ENCODE assay signal across 19 mouse cellular contexts in genomic region chr6:4655924-4656323, GRCm38 (mm10).
"Had no signal": no experiment of that assay in that cellular context is flagged by ENCODE, and none has a peak within 500 bp of the region (broad histone marks: within the 10 kb centered on the region; RNA-seq: fewer than 3 reads in every experiment).

No protein-coding gene starts in this region.

- H3K9me3 ChIP-seq: midbrain, embryonic 12.5 days; midbrain, embryonic 15.5 days; neural tube, embryonic 13.5 days; neural tube, embryonic 15.5 days had no signal

- DNase-seq: lung, adult 18-20 months; lung, postnatal 14 days; lung, postnatal 4 days; retina, postnatal 1 day; right cerebral cortex, adult 18-20 months; right cerebral cortex, postnatal 25 days; right cerebral cortex, postnatal 4 days; spleen, adult 18-20 months; thymus, adult 18-20 months; thymus, postnatal 14 days; thymus, postnatal 36 days had no signal

- H3K27me3 ChIP-seq: midbrain, embryonic 12.5 days; midbrain, embryonic 15.5 days; neural tube, embryonic 13.5 days; neural tube, embryonic 15.5 days had no signal

- H3K4me3 ChIP-seq: midbrain, embryonic 10.5 days; midbrain, embryonic 12.5 days; midbrain, embryonic 15.5 days; myocyte; neural tube, embryonic 13.5 days; neural tube, embryonic 15.5 days had no signal

- H3K4me1 ChIP-seq: midbrain, embryonic 12.5 days; midbrain, embryonic 15.5 days; neural tube, embryonic 13.5 days; neural tube, embryonic 15.5 days had no signal

- H3K27ac ChIP-seq: liver, embryonic 14.5 days; midbrain, embryonic 10.5 days; midbrain, embryonic 12.5 days; midbrain, embryonic 15.5 days; neural tube, embryonic 13.5 days; neural tube, embryonic 15.5 days had no signal

- H3K4me2 ChIP-seq: midbrain, embryonic 12.5 days; midbrain, embryonic 15.5 days; neural tube, embryonic 13.5 days; neural tube, embryonic 15.5 days had no signal

- H3K9ac ChIP-seq: liver, embryonic 14.5 days; midbrain, embryonic 12.5 days; midbrain, embryonic 15.5 days; neural tube, embryonic 13.5 days; neural tube, embryonic 15.5 days had no signal

- ATAC-seq: lung, postnatal 0 days; midbrain, embryonic 15.5 days had no signal

- H3K36me3 ChIP-seq: midbrain, embryonic 10.5 days; midbrain, embryonic 12.5 days; midbrain, embryonic 15.5 days; neural tube, embryonic 13.5 days; neural tube, embryonic 15.5 days had no signal
